Mouse (Mus musculus): ENCODE data around the gene Zic1. TPM values are rescaled to one million over a fixed set of nuclear protein-coding genes. Genes with fewer than 3 reads are reported as not detected.

Zic1 gene
- total RNA-seq (2021), result 1 to 10 TPM in 1 of 2 experiments, under 1 TPM in 1; 0.47 to 3.9 TPM
- long read RNA-seq, experiment 1, result 0 reads
- long read RNA-seq, experiment 2, result 0 reads

GRCm38 (mm10) chr9:91365664-91366063 is at the start of gene Zic1:
Gene Zic1 (minus strand): TSS chr9:91365810.
- intact Hi-C loops (cut with DNase I; ENCODE audit: low total_unique reads), result no loop called here
- no peak for DNase-seq

DNA sequence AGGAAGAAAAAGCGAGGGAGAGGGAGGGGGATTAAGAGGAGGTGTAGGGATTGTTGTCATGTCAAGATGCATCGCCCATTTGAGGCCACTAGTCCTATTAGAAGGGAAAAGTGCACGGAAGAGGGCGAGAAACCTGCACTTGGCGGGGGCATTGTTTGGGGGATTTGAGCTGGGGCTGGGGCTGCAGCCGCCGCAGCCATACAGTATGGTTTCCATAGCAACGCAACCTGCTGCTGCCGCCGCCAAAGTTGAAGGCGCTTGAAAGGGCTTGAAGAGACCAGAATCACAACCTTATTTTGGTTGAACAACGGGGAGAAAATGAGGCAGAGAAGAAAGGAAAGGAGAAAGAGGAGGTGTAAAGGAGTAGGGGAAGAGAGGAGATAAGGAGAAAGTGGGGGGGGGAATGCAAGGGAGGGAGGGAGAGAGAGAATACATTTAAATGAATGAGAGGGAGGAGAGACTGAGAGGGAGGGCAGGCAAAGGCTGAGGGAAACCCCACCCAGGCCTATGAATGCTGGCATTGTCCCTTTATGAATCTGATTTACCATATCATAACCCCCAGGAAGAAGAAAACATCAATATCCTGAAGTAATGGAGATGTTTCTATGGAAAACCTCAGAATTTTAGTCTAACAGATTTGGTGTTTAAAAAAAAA is 48.5 kb upstream of the Zic1 start:
- intact Hi-C loops (cut with DNase I; ENCODE audit: low total_unique reads), result no loop called here

DNA sequence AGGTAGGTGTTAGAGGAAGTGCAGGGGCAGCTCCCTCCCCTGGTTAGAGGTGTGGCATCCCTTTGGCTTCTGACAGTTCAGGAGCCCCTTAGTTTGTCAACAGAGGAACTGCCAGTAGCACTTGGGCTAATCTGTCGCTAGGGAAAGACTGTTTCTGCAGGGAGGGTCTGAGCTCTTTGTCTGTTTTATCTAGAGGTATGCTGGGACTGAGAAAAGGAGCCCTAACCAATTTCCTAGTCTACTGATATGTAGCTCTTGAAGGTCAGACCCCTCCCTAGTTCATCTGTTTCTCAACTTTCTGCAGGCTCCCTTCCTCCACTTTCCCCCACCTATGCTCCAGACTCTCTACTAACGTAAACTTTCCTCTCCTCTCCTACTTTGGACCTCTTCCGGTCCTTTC is 44.2 kb upstream of the Zic1 start:
- DNase-seq, result no peak
- intact Hi-C loops (cut with DNase I; ENCODE audit: low total_unique reads), result no loop called here

More for the DNA sequence above, 48.5 kb upstream of the Zic1 start:
- DNase-seq, result no peak

DNA sequence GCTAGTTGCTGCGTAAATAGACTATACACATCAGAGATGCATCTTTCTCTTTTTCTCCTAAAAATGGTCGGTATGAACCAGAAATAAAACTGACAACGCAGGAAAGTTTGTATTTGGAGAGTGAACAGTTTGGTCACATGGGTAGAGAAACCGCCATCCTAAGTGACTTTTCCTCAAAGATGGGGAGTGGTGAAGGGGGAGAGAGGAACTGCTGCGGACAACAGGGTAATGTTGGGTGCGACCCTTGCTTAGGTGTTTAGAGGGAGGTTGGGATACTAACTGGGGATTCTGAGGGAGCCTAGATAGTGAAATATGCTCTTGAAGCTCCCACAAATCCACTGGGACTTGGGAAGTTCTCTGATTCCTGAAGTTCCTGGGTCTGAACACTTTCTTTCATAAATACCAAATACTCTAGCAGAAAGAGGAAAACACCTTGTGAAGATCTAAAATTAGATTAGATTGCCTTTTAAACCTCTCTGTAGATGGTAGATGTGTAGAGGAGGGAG is 40.7 kb upstream of the Zic1 start:
- intact Hi-C loops (cut with DNase I; ENCODE audit: low total_unique reads), result no loop called here
- no peak for DNase-seq

DNA sequence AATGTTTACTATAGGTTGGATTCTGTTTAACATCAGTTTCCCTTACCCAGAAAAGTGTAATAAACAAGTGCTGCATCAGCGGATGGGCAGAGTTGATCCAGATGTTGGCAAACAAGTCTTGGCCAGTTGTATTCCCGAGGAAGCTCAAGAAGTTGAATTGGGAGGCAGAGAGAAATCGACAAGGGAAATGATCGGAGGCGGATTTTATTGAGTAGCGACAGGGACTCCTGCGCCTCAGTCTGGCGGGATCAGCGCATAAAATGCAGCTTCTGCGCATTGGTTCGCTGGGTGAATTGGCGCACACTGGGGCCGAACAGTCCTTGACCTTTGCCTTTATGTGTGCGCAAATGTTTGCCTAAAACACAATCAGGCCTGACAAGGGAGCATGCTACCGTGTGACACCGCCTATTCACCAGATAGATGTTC is 40.2 kb upstream of the Zic1 start:
- intact Hi-C loops (cut with DNase I; ENCODE audit: low total_unique reads), result no loop called here
- DNase-seq, result no peak

DNA sequence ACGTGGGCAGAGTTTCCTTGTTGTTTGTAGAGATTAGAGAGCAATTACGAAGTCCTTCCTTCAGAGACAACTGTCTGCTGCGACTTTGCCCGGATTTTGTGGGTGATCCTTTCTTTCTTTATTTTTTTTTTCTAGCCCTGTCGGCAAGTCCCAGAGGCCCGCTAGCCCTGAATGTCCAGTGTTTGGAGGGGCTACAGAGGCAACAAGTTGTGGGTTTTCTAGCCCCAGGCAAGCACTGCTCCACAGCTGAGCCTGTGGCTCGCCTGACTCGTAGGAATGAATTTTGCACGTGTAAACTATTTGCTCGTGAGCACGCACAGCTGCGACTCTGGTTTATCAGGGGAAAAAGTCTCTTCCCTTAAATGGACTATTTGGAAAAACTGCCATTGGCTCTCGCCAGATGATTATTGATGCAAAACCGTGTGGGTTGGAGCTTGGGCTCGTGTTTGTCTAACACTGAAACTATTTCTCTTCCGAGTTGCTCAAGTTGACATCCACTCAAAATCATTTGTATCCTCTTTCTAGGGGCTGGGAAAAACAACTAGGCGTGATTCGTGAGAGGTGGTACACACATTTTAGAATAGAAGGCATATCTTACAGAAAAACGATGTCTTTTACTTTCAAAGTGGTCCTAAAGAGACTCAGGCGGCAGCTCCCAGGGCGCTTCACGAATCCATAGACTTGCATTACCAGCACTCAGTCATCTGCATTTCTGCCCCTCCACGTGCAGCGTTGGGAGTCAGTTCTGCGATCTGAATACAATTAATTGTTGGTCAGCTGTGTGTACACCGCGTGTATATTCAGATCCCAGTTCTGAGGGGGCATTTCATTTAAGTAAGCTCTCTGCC is 39.5 kb upstream of the Zic1 start:
- intact Hi-C loops (cut with DNase I; ENCODE audit: low total_unique reads), result no loop called here

GRCm38 (mm10) chr9:91404229-91404628 is 38.6 kb upstream of the Zic1 start:
- intact Hi-C loops (cut with DNase I; ENCODE audit: low total_unique reads), result no loop called here
- no peak for DNase-seq

More for the DNA sequence above, 39.5 kb upstream of the Zic1 start:
- no peak for DNase-seq

- intact Hi-C loops (cut with DNase I; ENCODE audit: low total_unique reads), result no loop called here
- no peak for DNase-seq
These were observed 35.9 kb upstream of the Zic1 start for GRCm38 (mm10) chr9:91401471-91401870.

DNA sequence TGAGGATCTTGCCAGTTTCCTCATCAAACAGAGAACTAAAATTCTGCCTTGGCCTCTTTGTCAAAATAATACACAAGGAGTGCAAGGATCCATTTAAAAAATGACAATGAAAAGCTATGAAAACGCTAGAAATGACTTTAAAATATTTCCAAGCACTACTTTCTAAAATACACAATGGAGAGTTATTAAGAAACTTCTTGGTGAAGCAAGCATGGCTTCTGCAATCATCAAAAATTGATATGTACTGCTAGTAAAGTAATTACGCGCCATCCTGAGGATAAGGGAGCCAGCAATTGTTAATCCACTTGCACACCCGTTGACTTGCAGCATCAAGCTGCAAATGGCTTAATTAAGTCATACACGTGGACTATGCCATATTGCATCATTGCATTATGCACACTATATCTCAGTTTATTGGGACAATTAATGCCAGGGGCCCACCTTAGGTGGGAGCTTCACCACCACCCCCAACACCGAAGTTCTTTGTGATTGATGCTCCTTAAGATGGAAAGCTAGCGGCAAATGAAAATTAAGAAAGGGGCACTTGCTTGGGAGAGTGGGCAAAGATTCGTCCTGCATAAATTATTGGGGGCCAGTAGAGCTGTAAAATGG is 35.0 kb upstream of the Zic1 start:
- no peak for DNase-seq
- intact Hi-C loops (cut with DNase I; ENCODE audit: low total_unique reads), result no loop called here

- intact Hi-C loops (cut with DNase I; ENCODE audit: low total_unique reads), result no loop called here
- no peak for DNase-seq
These were observed 34.4 kb upstream of the Zic1 start for GRCm38 (mm10) chr9:91399976-91400375.

GRCm38 (mm10) chr9:91395066-91395772 is 29.6 kb upstream of the Zic1 start:
- no peak for DNase-seq
- intact Hi-C loops (cut with DNase I; ENCODE audit: low total_unique reads), result no loop called here

DNA sequence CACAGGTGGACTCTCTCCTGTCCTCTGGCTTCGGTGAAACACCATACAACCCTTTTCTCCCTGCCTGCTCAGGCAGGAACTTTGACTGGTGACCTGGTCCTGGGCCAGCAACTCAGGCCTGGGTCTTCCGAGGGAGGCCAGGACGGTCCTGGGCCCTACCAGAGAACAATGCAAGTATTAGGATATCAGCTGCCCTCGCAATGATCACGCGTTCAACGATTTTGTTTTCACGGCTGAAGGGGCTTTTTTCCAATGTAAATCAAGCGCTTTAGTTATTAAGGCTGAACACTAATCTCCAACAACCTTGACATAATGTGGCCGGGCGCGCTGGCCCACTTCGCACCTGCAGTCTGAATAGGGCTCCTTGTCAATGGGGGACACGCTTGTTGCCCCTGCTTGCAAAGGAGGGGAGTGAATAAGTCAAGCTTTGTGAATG is 28.6 kb upstream of the Zic1 start:
- DNase-seq, result no peak
- intact Hi-C loops (cut with DNase I; ENCODE audit: low total_unique reads), result no loop called here

DNA sequence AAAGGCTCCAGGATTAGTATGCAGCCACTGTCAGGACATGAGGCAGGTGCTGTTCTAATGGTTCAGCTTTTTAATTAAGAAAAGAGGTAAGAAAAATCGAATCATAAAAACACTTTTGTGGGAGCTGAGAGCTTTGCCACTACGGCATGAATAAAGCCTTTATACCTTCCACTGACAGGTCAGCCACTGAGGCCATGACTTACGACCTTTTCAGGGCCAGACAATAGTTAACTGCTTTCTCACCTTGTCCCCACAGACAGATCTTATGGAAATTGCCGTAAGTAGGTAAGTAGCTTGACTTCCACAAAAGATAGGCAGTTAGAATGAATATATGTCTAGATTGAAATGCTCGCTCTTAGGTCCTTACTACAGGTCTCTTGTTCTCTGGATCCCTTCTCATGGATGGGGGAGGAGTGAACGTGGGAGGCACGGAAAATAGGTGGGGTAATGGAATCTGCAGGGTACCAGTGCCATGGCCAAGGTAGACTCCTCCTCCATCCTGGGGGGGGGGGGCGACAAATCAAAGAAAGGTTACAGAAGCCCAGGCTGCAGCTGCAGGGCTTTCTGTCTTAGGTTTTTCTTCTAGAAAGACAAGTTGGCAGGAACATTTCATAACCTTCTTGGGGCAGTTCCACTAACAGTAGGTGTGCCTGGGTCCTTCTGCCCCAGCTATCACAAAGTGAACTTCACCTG is 27.9 kb upstream of the Zic1 start:
- DNase-seq, result no peak
- intact Hi-C loops (cut with DNase I; ENCODE audit: low total_unique reads), result no loop called here

- DNase-seq, result no peak
- intact Hi-C loops (cut with DNase I; ENCODE audit: low total_unique reads), result no loop called here
These were observed 22.6 kb upstream of the Zic1 start for GRCm38 (mm10) chr9:91388173-91388572.

- DNase-seq, result no peak
- intact Hi-C loops (cut with DNase I; ENCODE audit: low total_unique reads), result no loop called here
These were observed 22.1 kb upstream of the Zic1 start for GRCm38 (mm10) chr9:91387740-91388080.

- intact Hi-C loops (cut with DNase I; ENCODE audit: low total_unique reads), result no loop called here
- no peak for DNase-seq
These were observed 21.5 kb upstream of the Zic1 start for GRCm38 (mm10) chr9:91386891-91387739.

- intact Hi-C loops (cut with DNase I; ENCODE audit: low total_unique reads), result no loop called here
- no peak for DNase-seq
These were observed 20.9 kb upstream of the Zic1 start for GRCm38 (mm10) chr9:91386502-91386890.

All from gastrocnemius, postnatal 14 days (tissue).